Mouse (Mus musculus): Measurements from ENCODE around the gene Sfxn1. TPM values are rescaled to one million over a fixed set of nuclear protein-coding genes. Genes with fewer than 3 reads are reported as not detected.
A peak's percentile ranks its signal among the peaks of the same experiment; 100 is the strongest.

Sfxn1 gene
- polyA plus RNA-seq, 1 experiment from 2014 or later = 102 TPM

GRCm38 (mm10) chr13:54101031-54101820 lies 29.6 kb downstream of the Sfxn1 start:
- H3K27ac ChIP-seq = no peak overlapping the region
- H3K27me3 ChIP-seq (replicated peaks) = no peaks in the 10 kb centered on the region
- H3K4me1 ChIP-seq = peaks cover 8% of the 10 kb centered on the region; the same call in 1 of the 2 replicates
- no peaks in the 10 kb centered on the region for H3K9me3 ChIP-seq
- no peak overlapping the region for H3K9ac ChIP-seq
- no peak overlapping the region for H3K4me3 ChIP-seq
- H3K36me3 ChIP-seq (replicated peaks) = peaks cover 17% of the 10 kb centered on the region; the same call in 1 of the 2 replicates
- no peak for ATAC-seq (replicated peaks)
- 93% methylated on average over 15 of the region's 15 CpGs for WGBS
- no peak overlapping the region for H3K4me2 ChIP-seq

- 93% methylated on average over 3 of the region's 3 CpGs for WGBS
- Histone ChIP-seq H3K36me3 (replicated peaks) (peaks cover 15% of the 10 kb centered on the region; the same call in 1 of the 2 replicates), H3K4me1 (peaks cover 8% of the 10 kb centered on the region; the same call in 1 of the 2 replicates), H3K27me3 (replicated peaks) (no peaks in the 10 kb centered on the region), H3K4me2 (no peak overlapping the region), H3K4me3 (no peak overlapping the region), H3K9me3 (no peaks in the 10 kb centered on the region), H3K9ac (no peak overlapping the region), H3K27ac (no peak overlapping the region)
- no peak for ATAC-seq (replicated peaks)
Observed at GRCm38 (mm10) chr13:54102061-54102460, 30.4 kb downstream of the Sfxn1 start.

DNA sequence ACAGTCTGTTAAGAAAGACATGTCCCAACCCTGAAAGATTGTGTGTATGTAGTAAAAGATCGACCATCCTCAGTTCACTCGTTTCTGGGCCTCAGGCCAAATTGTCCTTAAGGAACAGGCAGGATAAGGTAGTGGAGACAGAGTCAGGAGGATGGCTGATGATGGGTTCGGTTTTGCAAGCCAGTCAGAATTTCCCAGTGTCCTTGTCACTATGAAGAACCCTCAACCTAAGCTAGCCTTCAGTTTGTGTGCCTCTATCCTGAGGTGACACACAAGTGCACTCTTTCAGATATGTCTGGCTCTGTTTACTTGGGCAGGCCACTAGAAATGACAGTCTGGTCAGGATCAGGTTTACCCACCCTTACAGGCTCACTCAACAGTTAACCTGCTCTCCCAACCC lies 31.6 kb downstream of the Sfxn1 start:
- 95% methylated on average over 3 of the region's 3 CpGs for WGBS
- H3K36me3 ChIP-seq (replicated peaks) = peaks cover 7% of the 10 kb centered on the region; the same call in 1 of the 2 replicates
- peaks cover 8% of the 10 kb centered on the region; the same call in 1 of the 2 replicates for H3K4me1 ChIP-seq
- no peak for ATAC-seq (replicated peaks)
- no peaks in the 10 kb centered on the region for H3K9me3 ChIP-seq
- H3K27me3 ChIP-seq (replicated peaks) = no peaks in the 10 kb centered on the region
- H3K4me3 ChIP-seq = no peak overlapping the region
- H3K4me2 ChIP-seq = no peak overlapping the region
- H3K9ac ChIP-seq = no peak overlapping the region
- no peak overlapping the region for H3K27ac ChIP-seq

DNA sequence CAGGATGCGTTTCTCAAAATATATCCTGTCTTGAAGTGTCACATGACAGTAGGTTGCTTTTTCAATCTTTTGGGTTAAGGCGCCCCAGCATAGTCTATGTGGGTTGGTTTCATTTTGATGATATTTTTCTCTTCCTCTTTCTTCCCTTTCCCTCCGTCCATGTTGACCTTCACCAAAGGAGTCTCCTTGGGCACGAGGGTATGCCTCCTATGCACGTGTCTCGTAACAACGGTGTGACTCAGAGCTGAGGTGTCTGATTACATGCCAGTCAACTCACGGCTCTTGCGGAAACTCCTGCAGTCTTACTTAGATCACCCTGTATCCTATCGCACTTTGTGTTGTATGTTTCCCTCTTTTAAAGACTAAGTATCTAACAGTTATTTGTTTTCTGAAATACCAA lies 32.2 kb downstream of the Sfxn1 start:
- no peak overlapping the region for H3K4me3 ChIP-seq
- no peak overlapping the region for H3K9ac ChIP-seq
- peaks cover 7% of the 10 kb centered on the region; the same call in 1 of the 2 replicates for H3K36me3 ChIP-seq (replicated peaks)
- H3K4me2 ChIP-seq = no peak overlapping the region
- no peaks in the 10 kb centered on the region for H3K27me3 ChIP-seq (replicated peaks)
- peaks cover 8% of the 10 kb centered on the region; the same call in 1 of the 2 replicates for H3K4me1 ChIP-seq
- ATAC-seq (replicated peaks) = no peak
- no peak overlapping the region for H3K27ac ChIP-seq
- no peaks in the 10 kb centered on the region for H3K9me3 ChIP-seq
- 90% methylated on average over 10 of the region's 10 CpGs for WGBS

DNA sequence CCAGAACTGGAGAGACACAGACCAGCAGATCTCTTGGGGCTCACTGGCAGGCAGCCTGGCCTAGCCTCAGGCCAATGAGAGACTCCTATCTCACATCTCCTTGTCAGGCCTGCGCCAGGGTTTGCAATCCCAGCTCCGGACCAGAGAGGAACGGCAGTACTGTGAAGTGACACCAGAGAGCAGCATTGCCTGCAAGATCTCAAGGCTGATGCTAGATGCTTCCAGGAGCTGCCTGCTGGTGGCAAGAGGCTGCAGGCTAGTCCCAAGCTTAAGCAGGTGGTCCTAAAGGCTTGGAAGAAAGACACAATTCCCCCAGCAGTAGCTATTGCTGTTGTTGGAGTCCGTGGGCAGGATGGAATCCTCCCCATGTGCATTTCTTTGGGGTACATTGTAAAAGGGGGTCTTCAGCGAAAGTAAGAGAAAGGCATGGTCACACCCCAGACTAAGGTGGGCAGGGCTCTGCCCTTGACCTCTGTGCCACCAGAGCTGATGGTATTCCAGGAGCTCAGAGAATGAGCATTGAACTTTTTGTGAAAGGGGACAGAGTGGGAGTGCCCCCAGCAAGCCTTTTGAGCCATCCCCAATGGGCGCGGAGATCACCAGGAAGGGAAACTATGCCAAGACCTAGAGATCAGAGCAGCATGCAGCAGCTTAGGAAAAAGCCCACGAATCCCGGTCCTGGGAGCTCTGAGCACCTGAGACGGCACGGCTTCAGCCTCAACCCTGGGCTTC lies 42.3 kb downstream of the Sfxn1 start:
- peak; percentile 87 for ATAC-seq (replicated peaks)
- no peak overlapping the region for H3K4me3 ChIP-seq
- no peak overlapping the region for H3K4me2 ChIP-seq
- no peaks in the 10 kb centered on the region for H3K36me3 ChIP-seq (replicated peaks)
- no peak overlapping the region for H3K27ac ChIP-seq
- no peaks in the 10 kb centered on the region for H3K27me3 ChIP-seq (replicated peaks)
- H3K9me3 ChIP-seq = no peaks in the 10 kb centered on the region
- 0 out of 2 replicates have a peak, but pooled peaks cover 4% of the 10 kb centered on the region for H3K4me1 ChIP-seq
- H3K9ac ChIP-seq = no peak overlapping the region
- WGBS = 55% methylated on average over 11 of the region's 11 CpGs

- Histone ChIP-seq H3K9ac (no peak overlapping the region), H3K4me1 (0 out of 2 replicates have a peak, but pooled peaks cover 4% of the 10 kb centered on the region), H3K9me3 (no peaks in the 10 kb centered on the region), H3K4me2 (no peak overlapping the region), H3K36me3 (replicated peaks) (no peaks in the 10 kb centered on the region), H3K27me3 (replicated peaks) (no peaks in the 10 kb centered on the region), H3K4me3 (no peak overlapping the region), H3K27ac (0 out of 2 replicates have a peak overlapping the region, but pooled peaks have one; percentile 29)
- 68% methylated on average over 5 of the region's 5 CpGs for WGBS
- ATAC-seq (replicated peaks) = no peak
Observed at GRCm38 (mm10) chr13:54114931-54115330, 43.3 kb downstream of the Sfxn1 start.

DNA sequence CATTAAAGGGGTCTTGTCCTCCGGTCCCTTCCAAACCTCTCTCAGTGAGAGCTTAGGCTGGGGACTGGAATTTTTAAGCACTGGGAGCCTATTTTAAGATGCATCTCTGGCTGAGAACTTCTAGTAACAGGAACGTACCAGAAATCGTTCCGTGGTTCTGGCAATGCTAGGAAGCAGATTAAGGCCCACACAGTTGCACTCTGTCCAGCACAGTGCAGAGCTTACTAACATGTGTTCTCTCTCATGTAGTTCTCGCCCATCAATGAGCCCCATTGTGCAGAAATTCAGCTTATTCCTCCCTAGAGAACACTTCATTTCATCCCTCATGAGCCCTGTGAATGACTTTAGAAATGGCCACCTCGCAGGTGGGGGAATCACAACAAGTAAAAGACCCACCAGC lies 44.1 kb downstream of the Sfxn1 start:
- Histone ChIP-seq H3K27me3 (replicated peaks) (no peaks in the 10 kb centered on the region), H3K27ac (no peak overlapping the region), H3K4me2 (no peak overlapping the region), H3K4me3 (no peak overlapping the region), H3K9me3 (no peaks in the 10 kb centered on the region), H3K4me1 (0 out of 2 replicates have a peak, but pooled peaks cover 4% of the 10 kb centered on the region), H3K9ac (no peak overlapping the region), H3K36me3 (replicated peaks) (no peaks in the 10 kb centered on the region)
- ATAC-seq (replicated peaks) = no peak
- WGBS = 88% methylated on average over 6 of the region's 6 CpGs

DNA sequence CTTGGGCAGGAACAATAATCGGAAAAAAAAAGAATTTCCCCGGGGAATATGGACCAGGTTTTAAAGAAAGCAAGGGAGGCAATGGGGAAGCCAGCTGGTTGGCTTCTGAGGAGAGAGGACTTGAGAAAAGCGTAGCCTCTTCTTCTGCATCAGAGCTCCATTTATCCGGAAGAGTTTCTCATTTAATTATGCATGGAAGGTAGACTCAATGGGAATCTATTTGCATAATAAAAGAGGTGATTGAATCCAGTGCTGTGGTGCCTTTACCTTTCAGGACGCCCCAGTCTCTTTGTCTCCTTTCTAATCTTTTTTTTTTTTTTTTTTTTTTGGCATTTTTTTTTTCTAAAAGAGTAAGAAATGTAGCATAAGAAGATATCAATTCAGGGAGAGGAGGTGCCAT lies 46.7 kb downstream of the Sfxn1 start:
- no peak overlapping the region for H3K4me2 ChIP-seq
- H3K4me1 ChIP-seq = 0 out of 2 replicates have a peak, but pooled peaks cover 4% of the 10 kb centered on the region
- no peaks in the 10 kb centered on the region for H3K36me3 ChIP-seq (replicated peaks)
- ATAC-seq (replicated peaks) = no peak
- H3K27me3 ChIP-seq (replicated peaks) = no peaks in the 10 kb centered on the region
- WGBS = 10% methylated on average over 5 of the region's 5 CpGs
- H3K9me3 ChIP-seq = no peaks in the 10 kb centered on the region
- H3K4me3 ChIP-seq = no peak overlapping the region
- H3K9ac ChIP-seq = no peak overlapping the region
- no peak overlapping the region for H3K27ac ChIP-seq

- Histone ChIP-seq H3K27ac (no peak overlapping the region), H3K9ac (no peak overlapping the region), H3K27me3 (replicated peaks) (no peaks in the 10 kb centered on the region), H3K4me1 (no peaks in the 10 kb centered on the region), H3K4me3 (no peak overlapping the region), H3K4me2 (no peak overlapping the region), H3K36me3 (replicated peaks) (no peaks in the 10 kb centered on the region), H3K9me3 (no peaks in the 10 kb centered on the region)
- WGBS = 61% methylated on average over 9 of the region's 9 CpGs
- no peak for ATAC-seq (replicated peaks)
Observed at GRCm38 (mm10) chr13:54137756-54138410, 66.2 kb downstream of the Sfxn1 start.

GRCm38 (mm10) chr13:54143788-54144187 lies 72.1 kb downstream of the Sfxn1 start:
- Histone ChIP-seq H3K4me3 (no peak overlapping the region), H3K27ac (no peak overlapping the region), H3K9ac (no peak overlapping the region), H3K27me3 (replicated peaks) (no peaks in the 10 kb centered on the region), H3K4me1 (0 out of 2 replicates have a peak, but pooled peaks cover 7% of the 10 kb centered on the region), H3K9me3 (no peaks in the 10 kb centered on the region), H3K4me2 (no peak overlapping the region), H3K36me3 (replicated peaks) (no peaks in the 10 kb centered on the region)
- ATAC-seq (replicated peaks) = no peak
- 31% methylated on average over 5 of the region's 5 CpGs for WGBS

DNA sequence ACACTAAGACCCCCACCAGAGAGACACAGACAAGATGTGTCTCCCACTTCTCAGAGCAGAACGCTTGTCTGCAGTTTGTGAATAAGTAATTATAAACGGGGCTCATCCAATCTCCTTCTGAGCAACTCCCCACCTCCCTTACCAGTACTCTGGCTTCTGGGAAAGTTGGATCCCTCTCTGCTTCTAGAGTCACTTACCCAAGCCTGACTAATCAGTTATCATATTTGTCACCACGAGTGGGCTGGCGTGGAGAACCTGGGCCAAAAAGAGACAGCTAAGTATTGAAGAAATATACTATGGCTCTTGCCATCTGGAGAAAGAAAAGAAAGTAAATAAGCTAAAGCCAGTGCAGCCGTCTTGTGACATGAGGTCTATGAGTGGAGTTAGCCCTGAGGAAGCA lies 73.0 kb downstream of the Sfxn1 start:
- no peak for ATAC-seq (replicated peaks)
- H3K4me3 ChIP-seq = no peak overlapping the region
- H3K9me3 ChIP-seq = no peaks in the 10 kb centered on the region
- H3K27me3 ChIP-seq (replicated peaks) = no peaks in the 10 kb centered on the region
- WGBS = 62% methylated on average over 5 of the region's 5 CpGs
- H3K4me1 ChIP-seq = 0 out of 2 replicates have a peak, but pooled peaks cover 7% of the 10 kb centered on the region
- H3K27ac ChIP-seq = no peak overlapping the region
- no peaks in the 10 kb centered on the region for H3K36me3 ChIP-seq (replicated peaks)
- no peak overlapping the region for H3K4me2 ChIP-seq
- H3K9ac ChIP-seq = no peak overlapping the region

DNA sequence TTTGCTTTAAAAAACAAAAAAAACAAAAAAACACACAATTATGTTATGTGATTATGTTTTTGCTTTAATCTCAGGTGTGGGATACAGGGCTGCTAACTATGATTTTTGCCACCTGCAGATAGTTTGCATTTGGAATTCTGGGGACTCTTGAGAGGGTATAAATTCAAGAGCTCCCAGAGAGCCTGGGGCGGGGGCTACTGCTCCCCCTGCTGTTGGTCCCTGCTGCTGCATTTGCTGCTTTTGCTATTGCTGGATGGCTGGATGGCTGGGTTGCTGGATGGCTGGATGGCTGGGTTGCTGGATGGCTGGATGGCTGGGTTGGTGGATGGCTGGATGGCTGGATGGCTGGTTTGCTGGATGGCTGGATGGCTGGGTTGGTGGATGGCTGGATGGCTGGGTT lies 75.7 kb downstream of the Sfxn1 start:
- Histone ChIP-seq H3K27ac (no peak overlapping the region), H3K4me1 (0 out of 2 replicates have a peak, but pooled peaks cover 7% of the 10 kb centered on the region), H3K9me3 (no peaks in the 10 kb centered on the region), H3K4me2 (no peak overlapping the region), H3K27me3 (replicated peaks) (no peaks in the 10 kb centered on the region), H3K4me3 (no peak overlapping the region), H3K36me3 (replicated peaks) (no peaks in the 10 kb centered on the region), H3K9ac (no peak overlapping the region)
- 68% methylated on average over 1 of the region's 1 CpGs for WGBS
- ATAC-seq (replicated peaks) = no peak

Measured in midbrain, embryonic 15.5 days (tissue).